Mouse (Mus musculus): Measurements from ENCODE around the gene Hormad1. TPM values are rescaled to one million over a fixed set of nuclear protein-coding genes. Genes with fewer than 3 reads are reported as not detected.

Hormad1 gene
- polyA plus RNA-seq, 2 experiments: not detected

DNA sequence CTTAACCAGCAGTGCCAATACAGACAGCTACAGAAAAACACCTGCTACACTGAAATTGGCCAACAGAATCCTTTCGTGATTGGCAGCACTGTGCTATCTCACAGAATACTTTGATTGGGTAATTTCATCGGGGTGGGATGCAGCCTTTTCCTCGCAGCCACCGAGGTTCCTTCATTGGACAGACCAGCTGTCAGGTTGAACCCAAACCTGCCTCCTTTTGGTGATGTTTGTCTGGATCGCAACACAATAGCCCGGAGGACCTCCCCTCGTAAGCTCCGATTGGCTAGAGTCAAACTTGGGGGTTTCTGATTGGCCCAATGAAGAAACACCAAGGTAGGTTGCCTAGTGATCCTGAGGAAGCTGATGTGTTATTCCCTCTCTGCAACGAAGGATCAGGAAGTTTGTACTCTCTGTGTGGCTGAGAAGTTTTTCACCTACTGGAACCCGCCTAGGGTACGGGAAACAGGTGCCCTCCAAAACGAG, 29.2 kb downstream of the Hormad1 start, which contains the start of gene Golph3l:
TSS of gene Golph3l (plus strand) at position 331 of the 483 bp plus-strand sequence.
- Histone ChIP-seq H3K27me3 (ENCODE audit: control insufficient read depth, insufficient read depth, low read length) (no peaks in the 10 kb centered on the region), H3K4me3 (replicated peaks; ENCODE audit: low read length) (peak within 1 kb of the TSS; percentile 73), H3K36me3 (ENCODE audit: control insufficient read depth, insufficient read depth, low read length) (peaks cover 13% of the 10 kb centered on the region), H3K4me1 (ENCODE audit: control insufficient read depth, insufficient read depth, low read length) (peaks cover 3% of the 10 kb centered on the region; the same call in 1 of the 2 replicates), H3K27ac (replicated peaks; ENCODE audit: low read depth, low read length) (peak within 1 kb of the TSS; percentile 77), H3K9ac (ENCODE audit: low read depth, low read length, severe bottlenecking) (peak within 1 kb of the TSS; percentile 62), H3K9me3 (ENCODE audit: control insufficient read depth, low read length) (no peaks in the 10 kb centered on the region), H3K4me2 (replicated peaks; ENCODE audit: low read depth, low read length, severe bottlenecking) (peak within 1 kb of the TSS; percentile 70)
- DNase-seq (ENCODE audit: low spot score): peak; percentile 97
- peak; percentile 100 for ATAC-seq (ENCODE audit: low FRiP score, low read depth)
- WGBS: under 1% methylated on average over 12 of the region's 12 CpGs
- TF ChIP-seq POLR2A (IDR thresholded peaks at IDR 0.05; ENCODE audit: borderline replicate concordance, extremely low read depth, insufficient read depth, insufficient read length): no peak

DNA sequence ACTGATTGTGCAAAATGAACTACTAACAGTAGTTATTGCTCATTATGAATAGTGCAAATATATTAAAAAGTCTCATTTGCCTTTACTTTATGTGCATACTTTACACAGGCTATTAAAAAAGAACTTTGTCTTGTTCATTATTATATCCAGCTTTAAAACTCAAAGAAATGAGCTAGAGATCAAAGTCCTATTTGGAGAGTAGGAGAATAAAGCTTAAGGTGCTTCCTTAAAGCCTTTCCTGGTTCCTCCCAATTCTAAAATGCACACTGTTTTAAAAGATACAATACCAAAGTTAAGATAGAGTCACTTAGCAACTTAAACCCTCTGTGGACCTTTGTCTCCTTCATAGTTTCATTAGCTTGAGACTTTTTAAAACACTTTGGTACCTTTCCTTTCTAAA, 39.3 kb downstream of the Hormad1 start:
- no peak overlapping the region for H3K4me2 ChIP-seq (replicated peaks; ENCODE audit: low read depth, low read length, severe bottlenecking)
- DNase-seq (ENCODE audit: low spot score) (no peak), ATAC-seq (ENCODE audit: low FRiP score, low read depth) (no peak)
- no peaks in the 10 kb centered on the region for H3K27me3 ChIP-seq (ENCODE audit: control insufficient read depth, insufficient read depth, low read length)
- H3K9ac ChIP-seq (ENCODE audit: low read depth, low read length, severe bottlenecking): no peak overlapping the region
- H3K4me3 ChIP-seq (replicated peaks; ENCODE audit: low read length): no peak overlapping the region
- no peaks in the 10 kb centered on the region for H3K4me1 ChIP-seq (ENCODE audit: control insufficient read depth, insufficient read depth, low read length)
- H3K27ac ChIP-seq (replicated peaks; ENCODE audit: low read depth, low read length): no peak overlapping the region
- no peaks in the 10 kb centered on the region for H3K9me3 ChIP-seq (ENCODE audit: control insufficient read depth, low read length)
- peaks cover 23% of the 10 kb centered on the region for H3K36me3 ChIP-seq (ENCODE audit: control insufficient read depth, insufficient read depth, low read length)
- TF ChIP-seq POLR2A (IDR thresholded peaks at IDR 0.05; ENCODE audit: borderline replicate concordance, extremely low read depth, insufficient read depth, insufficient read length): no peak

DNA sequence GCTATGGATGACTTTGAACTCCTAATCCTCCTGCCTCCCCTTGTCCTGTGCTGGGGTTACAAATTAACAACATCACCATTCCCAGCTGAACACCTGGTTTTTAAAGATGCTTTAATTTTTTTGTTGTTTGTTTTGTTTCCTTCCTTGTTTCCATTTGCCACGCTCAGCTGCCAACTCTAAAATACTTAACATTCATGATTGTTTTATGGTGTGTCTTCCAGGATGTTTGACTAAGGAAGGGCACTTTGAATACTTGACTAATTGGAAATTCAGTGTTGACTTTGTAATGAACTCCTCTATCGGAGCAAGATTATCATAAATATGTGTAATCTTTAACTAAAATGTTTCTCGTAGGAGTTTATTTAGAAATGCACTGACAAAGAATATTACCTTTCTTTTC, 41.8 kb downstream of the Hormad1 start:
- Histone ChIP-seq H3K36me3 (ENCODE audit: control insufficient read depth, insufficient read depth, low read length) (peaks cover 8% of the 10 kb centered on the region; the same call in 1 of the 2 replicates), H3K27ac (replicated peaks; ENCODE audit: low read depth, low read length) (no peak overlapping the region), H3K4me2 (replicated peaks; ENCODE audit: low read depth, low read length, severe bottlenecking) (no peak overlapping the region), H3K4me3 (replicated peaks; ENCODE audit: low read length) (no peak overlapping the region), H3K9ac (ENCODE audit: low read depth, low read length, severe bottlenecking) (no peak overlapping the region), H3K27me3 (ENCODE audit: control insufficient read depth, insufficient read depth, low read length) (no peaks in the 10 kb centered on the region), H3K4me1 (ENCODE audit: control insufficient read depth, insufficient read depth, low read length) (no peaks in the 10 kb centered on the region), H3K9me3 (ENCODE audit: control insufficient read depth, low read length) (no peaks in the 10 kb centered on the region)
- TF ChIP-seq POLR2A (IDR thresholded peaks at IDR 0.05; ENCODE audit: borderline replicate concordance, extremely low read depth, insufficient read depth, insufficient read length): no peak
- DNase-seq (ENCODE audit: low spot score): no peak
- no peak for ATAC-seq (ENCODE audit: low FRiP score, low read depth)
- 89% methylated on average over 3 of the region's 3 CpGs for WGBS

DNA sequence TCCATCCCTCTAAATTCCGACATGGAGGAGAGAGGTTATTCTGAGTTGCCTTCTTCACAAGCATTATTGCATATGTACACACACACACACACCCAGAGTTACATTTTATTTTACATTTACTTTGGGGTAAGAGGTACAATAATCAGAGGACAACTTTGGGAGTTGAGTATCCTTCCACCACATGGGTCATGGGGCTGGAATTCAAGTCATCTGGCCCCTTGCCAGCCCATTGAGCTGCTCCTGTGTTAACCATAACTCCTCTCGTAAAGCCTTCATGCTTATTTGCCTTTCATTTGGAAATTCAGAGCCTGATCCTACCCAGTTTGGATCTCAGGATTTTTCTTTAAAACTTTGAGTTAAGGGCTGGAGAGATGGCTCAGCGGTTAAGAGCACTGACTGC, 46.6 kb downstream of the Hormad1 start:
- Histone ChIP-seq H3K4me3 (replicated peaks; ENCODE audit: low read length) (no peak overlapping the region), H3K9me3 (ENCODE audit: control insufficient read depth, low read length) (no peaks in the 10 kb centered on the region), H3K4me1 (ENCODE audit: control insufficient read depth, insufficient read depth, low read length) (no peaks in the 10 kb centered on the region), H3K9ac (ENCODE audit: low read depth, low read length, severe bottlenecking) (no peak overlapping the region), H3K27me3 (ENCODE audit: control insufficient read depth, insufficient read depth, low read length) (no peaks in the 10 kb centered on the region), H3K4me2 (replicated peaks; ENCODE audit: low read depth, low read length, severe bottlenecking) (no peak overlapping the region), H3K36me3 (ENCODE audit: control insufficient read depth, insufficient read depth, low read length) (peaks cover 34% of the 10 kb centered on the region), H3K27ac (replicated peaks; ENCODE audit: low read depth, low read length) (no peak overlapping the region)
- WGBS: 75% methylated on average over 3 of the region's 3 CpGs
- ATAC-seq (ENCODE audit: low FRiP score, low read depth): no peak
- no peak for TF ChIP-seq POLR2A (IDR thresholded peaks at IDR 0.05; ENCODE audit: borderline replicate concordance, extremely low read depth, insufficient read depth, insufficient read length)
- DNase-seq (ENCODE audit: low spot score): no peak

DNA sequence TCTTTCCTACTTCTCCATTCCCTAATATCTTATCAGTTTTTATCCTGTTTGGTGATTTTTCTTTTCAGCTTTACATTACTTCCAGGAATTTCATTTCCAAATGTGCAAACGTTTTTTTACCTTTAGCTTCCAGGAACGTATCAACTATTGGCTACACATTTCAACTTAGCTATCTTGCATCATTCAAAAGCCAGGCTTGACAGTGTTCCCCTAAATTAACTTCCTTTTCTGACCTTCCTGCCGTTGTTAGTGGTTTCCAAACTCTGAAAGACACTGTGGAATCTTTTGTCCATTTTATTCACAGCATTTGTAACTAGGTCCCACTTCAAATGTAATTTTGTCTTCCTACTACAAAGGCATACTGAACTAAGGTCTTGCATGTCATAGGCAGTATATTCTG, 49.7 kb downstream of the Hormad1 start:
- 77% methylated on average over 3 of the region's 3 CpGs for WGBS

DNA sequence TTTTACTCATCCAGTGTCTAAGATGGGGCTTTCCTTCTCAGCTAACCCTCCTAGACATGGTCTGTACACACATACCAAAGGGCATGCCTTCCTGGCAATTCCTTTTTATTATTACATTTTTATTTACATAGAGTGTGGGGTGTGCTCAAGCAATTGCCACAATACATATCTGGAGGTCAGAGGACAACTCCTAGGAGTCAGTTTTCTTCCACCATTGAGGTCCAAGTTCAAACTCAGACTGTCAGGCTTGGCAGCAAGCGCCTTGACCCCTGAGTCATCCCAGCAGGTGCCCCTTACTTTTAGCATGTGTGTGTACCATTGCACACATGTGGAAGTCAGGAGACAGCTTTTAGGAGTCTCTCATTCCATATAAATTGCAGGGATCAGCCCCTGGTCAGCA, 54.5 kb downstream of the Hormad1 start:
- no peak overlapping the region for H3K4me3 ChIP-seq (replicated peaks; ENCODE audit: low read length)
- no peaks in the 10 kb centered on the region for H3K27me3 ChIP-seq (ENCODE audit: control insufficient read depth, insufficient read depth, low read length)
- H3K4me1 ChIP-seq (ENCODE audit: control insufficient read depth, insufficient read depth, low read length): no peaks in the 10 kb centered on the region
- no peak overlapping the region for H3K27ac ChIP-seq (replicated peaks; ENCODE audit: low read depth, low read length)
- ATAC-seq (ENCODE audit: low FRiP score, low read depth) (no peak), DNase-seq (ENCODE audit: low spot score) (no peak)
- no peak overlapping the region for H3K9ac ChIP-seq (ENCODE audit: low read depth, low read length, severe bottlenecking)
- H3K36me3 ChIP-seq (ENCODE audit: control insufficient read depth, insufficient read depth, low read length): peaks cover 42% of the 10 kb centered on the region
- no peak overlapping the region for H3K4me2 ChIP-seq (replicated peaks; ENCODE audit: low read depth, low read length, severe bottlenecking)
- no peaks in the 10 kb centered on the region for H3K9me3 ChIP-seq (ENCODE audit: control insufficient read depth, low read length)
- no peak for TF ChIP-seq POLR2A (IDR thresholded peaks at IDR 0.05; ENCODE audit: borderline replicate concordance, extremely low read depth, insufficient read depth, insufficient read length)
- WGBS: 88% methylated on average over 1 of the region's 1 CpGs

More for the DNA sequence above, 49.7 kb downstream of the Hormad1 start:
- no peaks in the 10 kb centered on the region for H3K4me1 ChIP-seq (ENCODE audit: control insufficient read depth, insufficient read depth, low read length)
- H3K4me3 ChIP-seq (replicated peaks; ENCODE audit: low read length): no peak overlapping the region
- H3K4me2 ChIP-seq (replicated peaks; ENCODE audit: low read depth, low read length, severe bottlenecking): no peak overlapping the region
- no peak for DNase-seq (ENCODE audit: low spot score)
- no peaks in the 10 kb centered on the region for H3K27me3 ChIP-seq (ENCODE audit: control insufficient read depth, insufficient read depth, low read length)
- no peak overlapping the region for H3K9ac ChIP-seq (ENCODE audit: low read depth, low read length, severe bottlenecking)
- H3K36me3 ChIP-seq (ENCODE audit: control insufficient read depth, insufficient read depth, low read length): peaks cover 37% of the 10 kb centered on the region
- no peak for ATAC-seq (ENCODE audit: low FRiP score, low read depth)
- H3K27ac ChIP-seq (replicated peaks; ENCODE audit: low read depth, low read length): no peak overlapping the region
- TF ChIP-seq POLR2A (IDR thresholded peaks at IDR 0.05; ENCODE audit: borderline replicate concordance, extremely low read depth, insufficient read depth, insufficient read length): no peak
- H3K9me3 ChIP-seq (ENCODE audit: control insufficient read depth, low read length): no peaks in the 10 kb centered on the region
